Mouse (Mus musculus) megakaryocyte, adult 5-6 weeks (primary cell): Measurements from ENCODE around the gene 2210016L21Rik. TPM values are rescaled to one million over a fixed set of nuclear protein-coding genes. Genes with fewer than 3 reads are reported as not detected.
"Not testable (repeated sequence)": the region's sequence is repeated elsewhere in the genome, so short reads cannot be mapped to it uniquely, and the experiment has no call there.

Experiments
- ATAC-seq: 2 replicates; pipeline ENCODE4 v1.8.0; 2016; ENCODE audit warnings: mild to moderate bottlenecking, inconsistent platforms; ENCODE audit not compliant: poor library complexity, severe bottlenecking
- total RNA-seq, 2 experiments: library from RNA; stranded (forward) in 1 of 2; stranded (reverse) in 1 of 2; fragments of 153-499, 151-499 nt in 1 of 2; fragments of 221-1000, 200-1000 nt in 1 of 2; gene quantifications; 2 replicates each; pipeline versions ENCODE4 v1.2.3 to v1.2.4; 2015 to 2017

Gene 2210016L21Rik
- total RNA-seq, 2 experiments from 2014 or later: 6.3 to 7.3 TPM

- ATAC-seq: not testable (repeated sequence)
Observed at GRCm38 (mm10) chr5:114941138-114941537, 820 bp upstream of the 2210016L21Rik start.

GRCm38 (mm10) chr5:114942766-114943130 is 790 bp downstream of the 2210016L21Rik start:
- ATAC-seq: no peak

GRCm38 (mm10) chr5:114945072-114945471 is 3.1 kb downstream of the 2210016L21Rik start:
- ATAC-seq: no peak

- ATAC-seq: no peak
Observed at GRCm38 (mm10) chr5:114948891-114949290, 6.9 kb downstream of the 2210016L21Rik start.

GRCm38 (mm10) chr5:114949316-114949715 is 7.4 kb downstream of the 2210016L21Rik start:
- ATAC-seq: no peak

- no peak for ATAC-seq
Observed at GRCm38 (mm10) chr5:114949812-114950211, 7.9 kb downstream of the 2210016L21Rik start.

GRCm38 (mm10) chr5:114950669-114951068 is 8.7 kb downstream of the 2210016L21Rik start:
- no peak for ATAC-seq

- no peak for ATAC-seq
Observed at GRCm38 (mm10) chr5:114951279-114951880, 9.4 kb downstream of the 2210016L21Rik start.

GRCm38 (mm10) chr5:114953326-114953725 is 11.4 kb downstream of the 2210016L21Rik start:
- ATAC-seq: no peak

GRCm38 (mm10) chr5:114958069-114958468 is 16.1 kb downstream of the 2210016L21Rik start:
- ATAC-seq: no peak

GRCm38 (mm10) chr5:114961590-114962360 is 19.8 kb downstream of the 2210016L21Rik start:
- ATAC-seq: no peak

- ATAC-seq: no peak
Observed at GRCm38 (mm10) chr5:114964315-114964966, 22.5 kb downstream of the 2210016L21Rik start.

- ATAC-seq: no peak
Observed at GRCm38 (mm10) chr5:114964967-114965898, 23.3 kb downstream of the 2210016L21Rik start.

GRCm38 (mm10) chr5:114967523-114968268 is 25.7 kb downstream of the 2210016L21Rik start:
- ATAC-seq: no peak

GRCm38 (mm10) chr5:114968651-114969050 is 26.7 kb downstream of the 2210016L21Rik start:
- no peak for ATAC-seq

- no peak for ATAC-seq
Observed at GRCm38 (mm10) chr5:114969064-114969463, 27.1 kb downstream of the 2210016L21Rik start.

- ATAC-seq: no peak
Observed at GRCm38 (mm10) chr5:114969609-114970215, 27.8 kb downstream of the 2210016L21Rik start.

- ATAC-seq: no peak
Observed at GRCm38 (mm10) chr5:114970824-114971227, 28.9 kb downstream of the 2210016L21Rik start, which contains the start of gene Hnf1a. Hnf1a (minus strand) TSS chr5:114971094.

GRCm38 (mm10) chr5:114972201-114972600 is 30.2 kb downstream of the 2210016L21Rik start:
- no peak for ATAC-seq
